Mouse (Mus musculus): ENCODE results near the gene Fam187a. TPM values are rescaled to one million over a fixed set of nuclear protein-coding genes. Genes with fewer than 3 reads are reported as not detected.
A peak's percentile ranks its signal among the peaks of the same experiment; 100 is the strongest.

The Fam187a gene
- total and polyA plus RNA-seq, 2 experiments from 2014 or later, result 0.38 TPM; not detected in 1

DNA sequence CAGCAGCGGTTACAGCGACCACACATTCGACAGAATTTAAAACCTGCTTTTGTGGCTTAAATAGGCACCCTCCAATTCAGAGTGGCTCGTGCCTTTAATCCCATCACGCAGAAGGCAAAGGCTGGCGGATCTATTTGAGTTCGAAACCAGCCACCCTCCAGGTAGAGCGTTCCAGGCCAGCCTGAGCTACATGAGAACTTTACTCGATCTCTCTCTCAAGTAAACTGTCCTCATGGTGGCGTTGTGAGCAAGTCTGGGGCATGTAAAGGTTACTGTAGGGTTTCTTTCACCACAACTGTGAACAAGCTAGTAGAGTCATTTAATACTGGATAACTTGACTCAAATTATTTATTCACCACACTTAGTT is 40.4 kb downstream of the Fam187a start:
- DNase-seq (no peak), ATAC-seq (peak; percentile 72)
- under 1% methylated on average over 10 of the region's 10 CpGs for WGBS
- H3K9me3 ChIP-seq (ENCODE audit: low read length), result no peaks in the 10 kb centered on the region
- peak; percentile 50 for TF ChIP-seq CTCF (IDR thresholded peaks at IDR 0.05; ENCODE audit: low read depth)
- no peaks in the 10 kb centered on the region for H3K27me3 ChIP-seq (ENCODE audit: insufficient read depth, low read length)
- H3K9ac ChIP-seq, result peak overlapping the region; percentile 40; the same call in 1 of the 2 replicates
- H3K4me1 ChIP-seq (ENCODE audit: insufficient read depth), result no peaks in the 10 kb centered on the region
- peak overlapping the region; percentile 81 for H3K4me2 ChIP-seq (ENCODE audit: low read depth)
- peak overlapping the region; percentile 71 for H3K27ac ChIP-seq (ENCODE audit: low read depth, low read length)
- peak overlapping the region; percentile 59 for H3K4me3 ChIP-seq (ENCODE audit: low read depth, low read length)
- H3K36me3 ChIP-seq (ENCODE audit: insufficient read depth), result no peaks in the 10 kb centered on the region

DNA sequence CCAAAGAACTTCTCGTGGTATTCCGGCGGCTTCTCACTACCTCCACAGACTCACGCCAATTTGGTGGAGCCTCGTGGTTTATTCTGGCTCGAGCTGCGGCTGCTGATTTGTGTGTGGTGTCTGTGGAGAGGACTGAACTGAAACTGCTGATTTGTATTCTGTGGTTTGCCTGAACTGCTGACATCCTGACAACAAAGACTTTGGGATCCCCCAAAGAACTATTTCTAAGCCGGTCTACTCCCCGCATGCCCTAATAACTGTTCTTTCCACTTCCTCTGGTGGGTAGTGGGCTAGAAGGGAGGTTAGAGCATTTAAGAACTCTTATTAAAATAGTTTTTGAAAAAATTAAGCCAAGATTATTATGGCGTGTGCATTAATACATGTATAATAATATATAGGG is 45.7 kb downstream of the Fam187a start:
- TF ChIP-seq CTCF (IDR thresholded peaks at IDR 0.05; ENCODE audit: low read depth), result no peak
- no peak for DNase-seq
- no peak overlapping the region for H3K27ac ChIP-seq (ENCODE audit: low read depth, low read length)
- no peak for ATAC-seq
- no peaks in the 10 kb centered on the region for H3K4me1 ChIP-seq (ENCODE audit: insufficient read depth)
- no peak overlapping the region for H3K9ac ChIP-seq
- no peak overlapping the region for H3K4me2 ChIP-seq (ENCODE audit: low read depth)
- H3K36me3 ChIP-seq (ENCODE audit: insufficient read depth), result no peaks in the 10 kb centered on the region
- 90% methylated on average over 10 of the region's 10 CpGs for WGBS
- no peaks in the 10 kb centered on the region for H3K9me3 ChIP-seq (ENCODE audit: low read length)
- H3K4me3 ChIP-seq (ENCODE audit: low read depth, low read length), result no peak overlapping the region
- H3K27me3 ChIP-seq (ENCODE audit: insufficient read depth, low read length), result no peaks in the 10 kb centered on the region

- Histone ChIP-seq H3K4me1 (ENCODE audit: insufficient read depth) (no peaks in the 10 kb centered on the region), H3K9ac (no peak overlapping the region), H3K27me3 (ENCODE audit: insufficient read depth, low read length) (no peaks in the 10 kb centered on the region; the same call in 1 of the 2 replicates), H3K4me2 (ENCODE audit: low read depth) (no peak overlapping the region), H3K4me3 (ENCODE audit: low read depth, low read length) (no peak overlapping the region), H3K36me3 (ENCODE audit: insufficient read depth) (no peaks in the 10 kb centered on the region), H3K9me3 (ENCODE audit: low read length) (no peaks in the 10 kb centered on the region), H3K27ac (ENCODE audit: low read depth, low read length) (no peak overlapping the region)
- TF ChIP-seq CTCF (IDR thresholded peaks at IDR 0.05; ENCODE audit: low read depth), result no peak
- WGBS, result 45% methylated on average over 4 of the region's 4 CpGs
- ATAC-seq (no peak), DNase-seq (no peak)
Observed at GRCm38 (mm10) chr11:102936272-102936671, 51.3 kb downstream of the Fam187a start.

Other genes with a start within 250 kb of the Fam187a start
- not detected in 2 replicates for gene Meioc, start 221.5 kb upstream of the Fam187a start, total RNA-seq (2014; rRNA removed)
- 0.08 and 0.10 TPM in 2 replicates for gene Meioc, start 221.5 kb upstream of the Fam187a start, polyA plus RNA-seq (2015; fragmentation: Nextera tagmentation; extraction: Ambion mirVana)
- gene Ccdc43, start 187.4 kb upstream of the Fam187a start, total RNA-seq (2014; rRNA removed), result 33.6 and 36.9 TPM in 2 replicates
- 32.1 and 36.6 TPM in 2 replicates for gene Ccdc43, start 187.4 kb upstream of the Fam187a start, polyA plus RNA-seq (2015; fragmentation: Nextera tagmentation; extraction: Ambion mirVana)
- 37.9 and 49.9 TPM in 2 replicates for gene Adam11, start 123.7 kb upstream of the Fam187a start, total RNA-seq (2014; rRNA removed)
- gene Adam11, start 123.7 kb upstream of the Fam187a start, polyA plus RNA-seq (2015; fragmentation: Nextera tagmentation; extraction: Ambion mirVana), result 14.1 and 17.6 TPM in 2 replicates
- 25.3 and 26.5 TPM in 2 replicates for gene Gjc1, start 65.5 kb upstream of the Fam187a start, total RNA-seq (2014; rRNA removed)
- 22.6 and 24.1 TPM in 2 replicates for gene Gjc1, start 65.5 kb upstream of the Fam187a start, polyA plus RNA-seq (2015; fragmentation: Nextera tagmentation; extraction: Ambion mirVana)
- gene Higd1b, start 49.3 kb upstream of the Fam187a start, total RNA-seq (2014; rRNA removed), result 5.3 and 10.3 TPM in 2 replicates
- 13.8 and 18.1 TPM in 2 replicates for gene Higd1b, start 49.3 kb upstream of the Fam187a start, polyA plus RNA-seq (2015; fragmentation: Nextera tagmentation; extraction: Ambion mirVana)
- gene Eftud2, start 4.2 kb upstream of the Fam187a start, total RNA-seq (2014; rRNA removed), result 63.2 and 71.7 TPM in 2 replicates
- gene Eftud2, start 4.2 kb upstream of the Fam187a start, polyA plus RNA-seq (2015; fragmentation: Nextera tagmentation; extraction: Ambion mirVana), result 111 and 118 TPM in 2 replicates
- 3.1 and 4.4 TPM in 2 replicates for gene Ccdc103, start 4.0 kb upstream of the Fam187a start, total RNA-seq (2014; rRNA removed)
- gene Ccdc103, start 4.0 kb upstream of the Fam187a start, polyA plus RNA-seq (2015; fragmentation: Nextera tagmentation; extraction: Ambion mirVana), result 2.7 and 2.9 TPM in 2 replicates
- gene Gfap, start 15.7 kb downstream of the Fam187a start, total RNA-seq (2014; rRNA removed), result 44.4 and 58.9 TPM in 2 replicates
- 31.8 and 52.6 TPM in 2 replicates for gene Gfap, start 15.7 kb downstream of the Fam187a start, polyA plus RNA-seq (2015; fragmentation: Nextera tagmentation; extraction: Ambion mirVana)
- gene Kif18b, start 40.0 kb downstream of the Fam187a start, total RNA-seq (2014; rRNA removed), result 3.2 and 6.6 TPM in 2 replicates
- gene Kif18b, start 40.0 kb downstream of the Fam187a start, polyA plus RNA-seq (2015; fragmentation: Nextera tagmentation; extraction: Ambion mirVana), result 0.54 and 0.70 TPM in 2 replicates
- 10.3 and 11.8 TPM in 2 replicates for gene C1ql1, start 61.5 kb downstream of the Fam187a start, total RNA-seq (2014; rRNA removed)
- gene C1ql1, start 61.5 kb downstream of the Fam187a start, polyA plus RNA-seq (2015; fragmentation: Nextera tagmentation; extraction: Ambion mirVana), result 3.9 and 5.4 TPM in 2 replicates
- 63.2 and 64.1 TPM in 2 replicates for gene Nmt1, start 143.0 kb downstream of the Fam187a start, total RNA-seq (2014; rRNA removed)
- gene Nmt1, start 143.0 kb downstream of the Fam187a start, polyA plus RNA-seq (2015; fragmentation: Nextera tagmentation; extraction: Ambion mirVana), result 35.0 and 36.7 TPM in 2 replicates
- 136 and 148 TPM in 2 replicates for gene Dcakd, start 143.2 kb downstream of the Fam187a start, total RNA-seq (2014; rRNA removed)
- gene Dcakd, start 143.2 kb downstream of the Fam187a start, polyA plus RNA-seq (2015; fragmentation: Nextera tagmentation; extraction: Ambion mirVana), result 173 and 191 TPM in 2 replicates
- 8.5 and 8.8 TPM in 2 replicates for gene Plcd3, start 216.5 kb downstream of the Fam187a start, total RNA-seq (2014; rRNA removed)
- gene Plcd3, start 216.5 kb downstream of the Fam187a start, polyA plus RNA-seq (2015; fragmentation: Nextera tagmentation; extraction: Ambion mirVana), result 3.6 TPM in 2 replicates
- gene Acbd4, start 216.5 kb downstream of the Fam187a start, total RNA-seq (2014; rRNA removed), result 27.2 and 28.5 TPM in 2 replicates
- gene Acbd4, start 216.5 kb downstream of the Fam187a start, polyA plus RNA-seq (2015; fragmentation: Nextera tagmentation; extraction: Ambion mirVana), result 20.1 and 27.1 TPM in 2 replicates
- 19.0 and 20.5 TPM in 2 replicates for gene Hexim1, start 231.1 kb downstream of the Fam187a start, total RNA-seq (2014; rRNA removed)
- 3.7 and 3.9 TPM in 2 replicates for gene Hexim1, start 231.1 kb downstream of the Fam187a start, polyA plus RNA-seq (2015; fragmentation: Nextera tagmentation; extraction: Ambion mirVana)
- 30.8 and 47.0 TPM in 2 replicates for gene Hexim2, start 247.3 kb downstream of the Fam187a start, total RNA-seq (2014; rRNA removed)
- 16.5 and 27.9 TPM in 2 replicates for gene Hexim2, start 247.3 kb downstream of the Fam187a start, polyA plus RNA-seq (2015; fragmentation: Nextera tagmentation; extraction: Ambion mirVana)